Mouse (Mus musculus) lung, postnatal 0 days (tissue): ENCODE measurements around the gene Exoc3l2. TPM values are rescaled to one million over a fixed set of nuclear protein-coding genes. Genes with fewer than 3 reads are reported as not detected.
A peak's percentile ranks its signal among the peaks of the same experiment; 100 is the strongest.

Source experiments
- ATAC-seq: fragments of 200-750 bp; cut with Nextera tagmentation; 2 replicates; pipeline ENCODE4 v1.8.0; 2017; ENCODE audit warnings: moderate library complexity
- DNase-seq: peaks from one replicate; pipeline ENCODE4 v3.0.0-alpha.2; 2016; ENCODE audit warnings: low spot score
- H3K27ac ChIP-seq: fragments of 300-500 bp; sonication (generic); 2 replicates; pipeline ENCODE4 v1.5.1; 2014; ENCODE audit warnings: antibody characterized with exemption, mild to moderate bottlenecking, low read length, mixed read lengths
- H3K27me3 ChIP-seq: fragments of 300-500 bp; sonication (generic); replicated peaks from 2 replicates; pipeline ENCODE4 v1.6.1; 2014; ENCODE audit warnings: low read length, mixed read lengths; ENCODE audit not compliant: insufficient read depth
- H3K36me3 ChIP-seq: fragments of 300-500 bp; sonication (generic); 2 replicates; pipeline ENCODE4 v1.6.1; 2014; ENCODE audit warnings: low read length, mixed read lengths; ENCODE audit not compliant: insufficient read depth
- H3K4me1 ChIP-seq: fragments of 300-500 bp; sonication (generic); 2 replicates; pipeline ENCODE4 v1.6.1; 2014; ENCODE audit warnings: antibody characterized with exemption, low read depth, low read length, mixed read lengths; ENCODE audit not compliant: insufficient read depth
- H3K4me2 ChIP-seq: fragments of 300-500 bp; sonication (generic); replicated peaks from 2 replicates; pipeline ENCODE4 v1.6.1; 2014; ENCODE audit warnings: low read depth, mild to moderate bottlenecking, low read length, moderate library complexity, mixed read lengths
- H3K4me3 ChIP-seq: fragments of 300-500 bp; sonication (generic); 2 replicates; pipeline ENCODE4 v1.5.1; 2014; ENCODE audit warnings: low read depth, low read length
- H3K9ac ChIP-seq: fragments of 300-500 bp; sonication (generic); replicated peaks from 2 replicates; pipeline ENCODE4 v1.6.1; 2014; ENCODE audit warnings: low read depth, mild to moderate bottlenecking
- H3K9me3 ChIP-seq: fragments of 300-500 bp; sonication (generic); 2 replicates; pipeline ENCODE4 v1.6.1; 2016; ENCODE audit warnings: low read length, mixed read lengths
- CTCF ChIP-seq: IDR thresholded peaks from 2 replicates; pipeline ENCODE4 v1.5.1; 2016; ENCODE audit warnings: antibody characterized with exemption, mild to moderate bottlenecking
- EP300 ChIP-seq: IDR thresholded peaks from 2 replicates; pipeline ENCODE4 v1.6.1; 2016; ENCODE audit warnings: antibody characterized with exemption, mild to moderate bottlenecking, control low read depth
- WGBS: fragments of 180-500 bp; shearing (Covaris S2); extraction: QIAGEN DNeasy Blood & Tissue Kit; methylation state at CpG from one replicate; pipeline ENCODE4 v1.1.7; 2014; 5-methylcytosine and 5-hydroxymethylcytosine counted together
- polyA plus RNA-seq: library from polyadenylated mRNA; unstranded; fragments of >200 nt; fragmentation: Nextera tagmentation; extraction: Ambion mirVana; gene quantifications from 2 replicates; pipeline ENCODE4 v1.2.1, GENCODE M21; 2015

Exoc3l2 gene
- polyA plus RNA-seq, 1 experiment from 2014 or later, result 1.1 TPM

DNA sequence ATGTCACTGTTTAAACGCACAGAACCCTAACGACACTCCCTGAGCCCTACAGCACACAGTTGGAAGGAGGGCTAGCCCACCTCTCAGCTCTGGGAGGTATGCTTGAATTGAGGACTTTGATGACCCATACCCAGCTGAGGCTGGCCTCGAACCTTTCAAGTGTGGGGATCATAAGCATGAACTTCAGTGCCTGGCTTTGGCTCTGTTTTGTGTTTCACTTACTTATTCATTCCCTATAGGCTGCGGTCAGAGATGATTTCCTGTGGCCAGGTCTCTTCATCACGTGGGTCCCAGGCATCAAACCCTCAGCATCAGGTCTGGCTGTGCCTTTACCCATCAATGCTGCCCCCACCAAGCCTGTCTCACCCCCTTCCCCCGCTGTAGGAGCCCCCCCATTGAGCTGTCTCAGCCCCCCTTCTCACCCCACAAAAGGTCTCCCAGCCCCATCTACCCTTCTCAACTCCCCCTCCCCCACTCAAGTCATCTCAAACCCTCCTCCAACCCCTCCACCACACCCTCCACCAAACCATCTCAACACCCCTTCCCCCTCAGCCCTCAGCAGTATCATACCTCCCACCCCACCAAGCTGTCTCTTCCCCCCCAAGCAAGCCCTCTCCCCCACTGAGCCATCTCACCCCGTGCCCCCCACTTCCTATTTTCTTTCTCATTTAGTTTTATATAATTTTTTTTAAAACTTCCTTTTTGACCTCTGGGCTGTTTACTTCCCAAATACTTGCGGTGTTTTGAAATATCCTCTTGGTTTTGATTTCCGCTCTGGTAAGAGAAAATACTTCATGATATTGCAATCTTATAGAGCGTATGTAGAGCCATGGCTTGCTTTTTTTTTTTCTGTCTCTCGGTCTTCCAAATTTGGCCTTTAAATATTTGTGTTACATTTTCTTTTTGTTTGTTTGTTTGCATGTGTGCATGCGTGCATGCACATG, 37.6 kb downstream of the Exoc3l2 start:
- no peaks in the 10 kb centered on the region for H3K9me3 ChIP-seq
- H3K27me3 ChIP-seq, result no peaks in the 10 kb centered on the region
- whole genome bisulfite sequencing, result 50% methylated on average over 12 of the region's 12 CpGs
- DNase-seq, result no peak
- no peak overlapping the region for H3K4me3 ChIP-seq
- H3K9ac ChIP-seq, result no peak overlapping the region
- H3K27ac ChIP-seq, result no peak overlapping the region
- H3K36me3 ChIP-seq, result no peaks in the 10 kb centered on the region
- no peak for ATAC-seq
- H3K4me2 ChIP-seq, result no peak overlapping the region
- no peak for TF ChIP-seq CTCF
- TF ChIP-seq EP300, result no peak
- no peaks in the 10 kb centered on the region for H3K4me1 ChIP-seq

DNA sequence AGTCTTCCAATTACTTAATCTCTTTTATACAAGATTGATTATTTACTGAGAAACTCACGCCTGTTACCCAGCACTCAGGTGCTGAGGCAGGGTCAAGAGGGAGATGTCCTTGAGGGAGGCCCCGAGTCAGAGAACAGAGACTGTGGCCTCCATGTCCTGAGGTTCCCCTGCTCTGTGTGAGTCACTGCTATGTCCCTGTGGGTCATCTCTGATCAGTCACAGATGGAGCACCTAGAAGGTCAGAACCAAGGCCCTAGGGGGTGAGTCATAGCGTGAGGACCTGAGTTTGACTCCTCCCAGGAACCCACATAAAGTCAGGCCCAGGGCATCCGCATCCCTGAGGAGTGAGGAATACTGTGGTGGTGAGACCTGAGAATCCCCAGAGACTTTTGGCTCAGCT, 38.5 kb downstream of the Exoc3l2 start:
- H3K4me1 ChIP-seq, result no peaks in the 10 kb centered on the region
- H3K27ac ChIP-seq, result no peak overlapping the region
- H3K27me3 ChIP-seq, result no peaks in the 10 kb centered on the region
- no peaks in the 10 kb centered on the region for H3K9me3 ChIP-seq
- ATAC-seq, result no peak
- no peaks in the 10 kb centered on the region for H3K36me3 ChIP-seq
- DNase-seq, result no peak
- H3K4me2 ChIP-seq, result no peak overlapping the region
- 56% methylated on average over 4 of the region's 4 CpGs for WGBS
- no peak overlapping the region for H3K9ac ChIP-seq
- TF ChIP-seq CTCF (no peak), EP300 (no peak)
- H3K4me3 ChIP-seq, result no peak overlapping the region

DNA sequence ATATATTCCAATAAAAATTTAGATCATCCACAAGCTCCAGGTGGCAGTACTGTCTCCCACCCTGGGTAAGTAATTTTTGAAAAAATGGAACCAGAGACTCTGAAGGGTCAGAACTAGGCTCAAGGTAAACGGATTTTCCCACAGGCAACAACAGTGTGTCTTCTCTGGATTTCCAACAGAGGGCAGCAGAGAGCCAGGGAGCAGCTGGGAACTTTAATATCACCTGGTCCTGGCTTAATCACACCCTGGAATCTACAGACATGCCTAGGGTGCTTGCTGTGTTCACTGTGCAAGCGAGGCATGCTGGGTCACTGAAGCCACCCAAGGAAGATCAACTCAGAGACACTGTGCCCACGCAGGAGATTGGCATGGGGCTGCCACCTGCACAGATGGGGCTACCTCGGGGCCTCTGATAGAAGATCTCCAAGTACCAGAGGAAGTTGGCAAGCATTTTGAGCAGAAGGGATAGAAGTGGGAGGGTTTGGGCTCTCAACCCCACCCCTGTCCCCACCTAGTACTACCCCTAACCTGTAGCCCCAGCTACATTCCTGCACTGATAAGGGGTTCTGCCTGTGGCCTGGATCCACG, 40.4 kb downstream of the Exoc3l2 start:
- no peak overlapping the region for H3K4me2 ChIP-seq
- H3K4me1 ChIP-seq, result no peaks in the 10 kb centered on the region
- no peaks in the 10 kb centered on the region for H3K36me3 ChIP-seq
- H3K9me3 ChIP-seq, result no peaks in the 10 kb centered on the region
- no peak overlapping the region for H3K27ac ChIP-seq
- TF ChIP-seq EP300, result no peak
- TF ChIP-seq CTCF, result peak; percentile 93
- H3K27me3 ChIP-seq, result no peaks in the 10 kb centered on the region
- WGBS, result 28% methylated on average over 5 of the region's 5 CpGs
- no peak overlapping the region for H3K4me3 ChIP-seq
- ATAC-seq (peak; percentile 9), DNase-seq (peak; percentile 79)
- H3K9ac ChIP-seq, result no peak overlapping the region

GRCm38 (mm10) chr7:19506326-19506725, 43.2 kb downstream of the Exoc3l2 start:
- no peak overlapping the region for H3K4me2 ChIP-seq
- H3K36me3 ChIP-seq, result no peaks in the 10 kb centered on the region
- no peak for ATAC-seq
- WGBS, result 35% methylated on average over 6 of the region's 6 CpGs
- no peak for DNase-seq
- H3K4me3 ChIP-seq, result no peak overlapping the region
- peaks cover 5% of the 10 kb centered on the region for H3K4me1 ChIP-seq
- no peak overlapping the region for H3K9ac ChIP-seq
- TF ChIP-seq CTCF (peak; percentile 55), EP300 (no peak)
- no peaks in the 10 kb centered on the region for H3K27me3 ChIP-seq
- H3K9me3 ChIP-seq, result no peaks in the 10 kb centered on the region
- H3K27ac ChIP-seq, result no peak overlapping the region

- ATAC-seq (no peak), DNase-seq (no peak)
- TF ChIP-seq EP300, result no peak
- no peak for TF ChIP-seq CTCF
- Histone ChIP-seq H3K4me2 (peak overlapping the region; percentile 83), H3K27ac (no peak overlapping the region), H3K4me3 (peak overlapping the region; percentile 67), H3K4me1 (peaks cover 5% of the 10 kb centered on the region), H3K9ac (peak overlapping the region; percentile 16; the same call in 1 of the 2 replicates), H3K9me3 (no peaks in the 10 kb centered on the region), H3K27me3 (no peaks in the 10 kb centered on the region), H3K36me3 (no peaks in the 10 kb centered on the region)
- 2% methylated on average over 69 of the region's 71 CpGs for WGBS
Measured at GRCm38 (mm10) chr7:19506969-19507611, 44.0 kb downstream of the Exoc3l2 start.

- Histone ChIP-seq H3K9ac (peak overlapping the region; percentile 66), H3K4me2 (peak overlapping the region; percentile 83), H3K36me3 (no peaks in the 10 kb centered on the region), H3K27me3 (no peaks in the 10 kb centered on the region), H3K4me1 (peaks cover 5% of the 10 kb centered on the region), H3K27ac (peak overlapping the region; percentile 81; the same call in 1 of the 2 replicates), H3K4me3 (peak overlapping the region; percentile 67), H3K9me3 (no peaks in the 10 kb centered on the region)
- ATAC-seq, result no peak
- WGBS, result 6% methylated on average over 15 of the region's 18 CpGs
- TF ChIP-seq EP300 (no peak), CTCF (no peak)
- DNase-seq, result no peak
Measured at GRCm38 (mm10) chr7:19507612-19507981, 44.5 kb downstream of the Exoc3l2 start.
